Mouse (Mus musculus): Measurements from ENCODE around the gene Usp3. TPM values are rescaled to one million over a fixed set of nuclear protein-coding genes. Genes with fewer than 3 reads are reported as not detected.

The Usp3 gene
- polyA plus RNA-seq, 1 experiment from 2014 or later: 50.9 TPM

GRCm38 (mm10) chr9:66510351-66510841 lies 82.5 kb downstream of the Usp3 start:
- Histone ChIP-seq H3K9ac (ENCODE audit: low read depth, low read length) (no peak overlapping the region), H3K27ac (ENCODE audit: low read depth, low read length) (peak overlapping the region; percentile 96), H3K4me3 (ENCODE audit: low read length) (no peak overlapping the region), H3K27me3 (replicated peaks; ENCODE audit: control insufficient read depth, insufficient read depth, low read length) (no peaks in the 10 kb centered on the region), H3K4me2 (ENCODE audit: low read length) (peak overlapping the region; percentile 99), H3K4me1 (ENCODE audit: control insufficient read depth, insufficient read depth, low read depth, low read length) (peaks cover 23% of the 10 kb centered on the region), H3K9me3 (ENCODE audit: control insufficient read depth, low read length) (no peaks in the 10 kb centered on the region), H3K36me3 (ENCODE audit: control insufficient read depth, insufficient read depth, low read length) (peaks cover 25% of the 10 kb centered on the region)
- 54% methylated on average over 7 of the region's 7 CpGs for WGBS
- no peak for ATAC-seq

- Histone ChIP-seq H3K9me3 (ENCODE audit: control insufficient read depth, low read length) (no peaks in the 10 kb centered on the region), H3K9ac (ENCODE audit: low read depth, low read length) (no peak overlapping the region), H3K4me1 (ENCODE audit: control insufficient read depth, insufficient read depth, low read depth, low read length) (peaks cover 22% of the 10 kb centered on the region), H3K4me2 (ENCODE audit: low read length) (no peak overlapping the region), H3K4me3 (ENCODE audit: low read length) (no peak overlapping the region), H3K36me3 (ENCODE audit: control insufficient read depth, insufficient read depth, low read length) (peaks cover 35% of the 10 kb centered on the region), H3K27me3 (replicated peaks; ENCODE audit: control insufficient read depth, insufficient read depth, low read length) (no peaks in the 10 kb centered on the region), H3K27ac (ENCODE audit: low read depth, low read length) (no peak overlapping the region)
- 73% methylated on average over 4 of the region's 4 CpGs for WGBS
- ATAC-seq: no peak
Measured at GRCm38 (mm10) chr9:66508890-66509399, 84.0 kb downstream of the Usp3 start.

- H3K27me3 ChIP-seq (replicated peaks; ENCODE audit: control insufficient read depth, insufficient read depth, low read length): no peaks in the 10 kb centered on the region
- no peak overlapping the region for H3K27ac ChIP-seq (ENCODE audit: low read depth, low read length)
- peaks cover 17% of the 10 kb centered on the region for H3K4me1 ChIP-seq (ENCODE audit: control insufficient read depth, insufficient read depth, low read depth, low read length)
- WGBS: 87% methylated on average over 3 of the region's 3 CpGs
- peaks cover 34% of the 10 kb centered on the region for H3K36me3 ChIP-seq (ENCODE audit: control insufficient read depth, insufficient read depth, low read length)
- no peak overlapping the region for H3K9ac ChIP-seq (ENCODE audit: low read depth, low read length)
- no peak for ATAC-seq
- H3K4me3 ChIP-seq (ENCODE audit: low read length): no peak overlapping the region
- H3K4me2 ChIP-seq (ENCODE audit: low read length): no peak overlapping the region
- H3K9me3 ChIP-seq (ENCODE audit: control insufficient read depth, low read length): no peaks in the 10 kb centered on the region
Measured at GRCm38 (mm10) chr9:66507684-66508083, 85.3 kb downstream of the Usp3 start.

GRCm38 (mm10) chr9:66506424-66506823 lies 86.5 kb downstream of the Usp3 start:
- peaks cover 42% of the 10 kb centered on the region for H3K36me3 ChIP-seq (ENCODE audit: control insufficient read depth, insufficient read depth, low read length)

GRCm38 (mm10) chr9:66506011-66506410 lies 86.9 kb downstream of the Usp3 start:
- Histone ChIP-seq H3K4me3 (ENCODE audit: low read length) (no peak overlapping the region), H3K27me3 (replicated peaks; ENCODE audit: control insufficient read depth, insufficient read depth, low read length) (no peaks in the 10 kb centered on the region), H3K9me3 (ENCODE audit: control insufficient read depth, low read length) (no peaks in the 10 kb centered on the region), H3K4me1 (ENCODE audit: control insufficient read depth, insufficient read depth, low read depth, low read length) (peaks cover 15% of the 10 kb centered on the region), H3K36me3 (ENCODE audit: control insufficient read depth, insufficient read depth, low read length) (peaks cover 45% of the 10 kb centered on the region), H3K27ac (ENCODE audit: low read depth, low read length) (peak overlapping the region; percentile 59), H3K9ac (ENCODE audit: low read depth, low read length) (no peak overlapping the region), H3K4me2 (ENCODE audit: low read length) (no peak overlapping the region)
- WGBS: 17% methylated on average over 4 of the region's 4 CpGs
- ATAC-seq: peak; percentile 61

More at GRCm38 (mm10) chr9:66506424-66506823, 86.5 kb downstream of the Usp3 start:
- no peak for ATAC-seq
- Histone ChIP-seq H3K9me3 (ENCODE audit: control insufficient read depth, low read length) (no peaks in the 10 kb centered on the region), H3K4me3 (ENCODE audit: low read length) (no peak overlapping the region), H3K27me3 (replicated peaks; ENCODE audit: control insufficient read depth, insufficient read depth, low read length) (no peaks in the 10 kb centered on the region), H3K9ac (ENCODE audit: low read depth, low read length) (no peak overlapping the region), H3K4me1 (ENCODE audit: control insufficient read depth, insufficient read depth, low read depth, low read length) (peaks cover 16% of the 10 kb centered on the region), H3K4me2 (ENCODE audit: low read length) (no peak overlapping the region), H3K27ac (ENCODE audit: low read depth, low read length) (peak overlapping the region; percentile 59)

GRCm38 (mm10) chr9:66505141-66505917 lies 87.6 kb downstream of the Usp3 start:
- 0 out of 2 replicates have a peak overlapping the region, but pooled peaks have one; percentile 13 for H3K9ac ChIP-seq (ENCODE audit: low read depth, low read length)
- no peak overlapping the region for H3K4me2 ChIP-seq (ENCODE audit: low read length)
- H3K9me3 ChIP-seq (ENCODE audit: control insufficient read depth, low read length): no peaks in the 10 kb centered on the region
- H3K4me3 ChIP-seq (ENCODE audit: low read length): no peak overlapping the region
- no peaks in the 10 kb centered on the region for H3K27me3 ChIP-seq (replicated peaks; ENCODE audit: control insufficient read depth, insufficient read depth, low read length)
- H3K27ac ChIP-seq (ENCODE audit: low read depth, low read length): no peak overlapping the region; the same call in 1 of the 2 replicates
- peaks cover 8% of the 10 kb centered on the region for H3K4me1 ChIP-seq (ENCODE audit: control insufficient read depth, insufficient read depth, low read depth, low read length)
- 53% methylated on average over 9 of the region's 9 CpGs for WGBS
- ATAC-seq: no peak
- peaks cover 46% of the 10 kb centered on the region for H3K36me3 ChIP-seq (ENCODE audit: control insufficient read depth, insufficient read depth, low read length)

- Histone ChIP-seq H3K4me1 (ENCODE audit: control insufficient read depth, insufficient read depth, low read depth, low read length) (peaks cover 4% of the 10 kb centered on the region; the same call in 1 of the 2 replicates), H3K27me3 (replicated peaks; ENCODE audit: control insufficient read depth, insufficient read depth, low read length) (no peaks in the 10 kb centered on the region), H3K4me2 (ENCODE audit: low read length) (no peak overlapping the region), H3K27ac (ENCODE audit: low read depth, low read length) (no peak overlapping the region), H3K4me3 (ENCODE audit: low read length) (no peak overlapping the region), H3K9ac (ENCODE audit: low read depth, low read length) (no peak overlapping the region), H3K9me3 (ENCODE audit: control insufficient read depth, low read length) (no peaks in the 10 kb centered on the region), H3K36me3 (ENCODE audit: control insufficient read depth, insufficient read depth, low read length) (peaks cover 51% of the 10 kb centered on the region)
- WGBS: 85% methylated on average over 13 of the region's 13 CpGs
- ATAC-seq: no peak
Measured at GRCm38 (mm10) chr9:66504518-66504917, 88.4 kb downstream of the Usp3 start.

GRCm38 (mm10) chr9:66503879-66504411 lies 89.0 kb downstream of the Usp3 start:
- no peak for ATAC-seq
- Histone ChIP-seq H3K9me3 (ENCODE audit: control insufficient read depth, low read length) (no peaks in the 10 kb centered on the region), H3K9ac (ENCODE audit: low read depth, low read length) (no peak overlapping the region), H3K4me1 (ENCODE audit: control insufficient read depth, insufficient read depth, low read depth, low read length) (peaks cover 4% of the 10 kb centered on the region; the same call in 1 of the 2 replicates), H3K27ac (ENCODE audit: low read depth, low read length) (no peak overlapping the region), H3K4me3 (ENCODE audit: low read length) (no peak overlapping the region), H3K27me3 (replicated peaks; ENCODE audit: control insufficient read depth, insufficient read depth, low read length) (no peaks in the 10 kb centered on the region), H3K36me3 (ENCODE audit: control insufficient read depth, insufficient read depth, low read length) (peaks cover 47% of the 10 kb centered on the region), H3K4me2 (ENCODE audit: low read length) (no peak overlapping the region)
- WGBS: 89% methylated on average over 4 of the region's 4 CpGs

- H3K4me2 ChIP-seq (ENCODE audit: low read length): no peak overlapping the region
- no peak for ATAC-seq
- WGBS: 90% methylated on average over 2 of the region's 2 CpGs
Measured at GRCm38 (mm10) chr9:66501248-66501647, 91.7 kb downstream of the Usp3 start.

More at GRCm38 (mm10) chr9:66501248-66501647, 91.7 kb downstream of the Usp3 start:
- H3K9ac ChIP-seq (ENCODE audit: low read depth, low read length): no peak overlapping the region
- H3K4me3 ChIP-seq (ENCODE audit: low read length): no peak overlapping the region
- H3K27ac ChIP-seq (ENCODE audit: low read depth, low read length): no peak overlapping the region
- H3K9me3 ChIP-seq (ENCODE audit: control insufficient read depth, low read length): no peaks in the 10 kb centered on the region
- peaks cover 2% of the 10 kb centered on the region; the same call in 1 of the 2 replicates for H3K4me1 ChIP-seq (ENCODE audit: control insufficient read depth, insufficient read depth, low read depth, low read length)
- H3K36me3 ChIP-seq (ENCODE audit: control insufficient read depth, insufficient read depth, low read length): peaks cover 37% of the 10 kb centered on the region
- no peaks in the 10 kb centered on the region for H3K27me3 ChIP-seq (replicated peaks; ENCODE audit: control insufficient read depth, insufficient read depth, low read length)

Measured in hindbrain, embryonic 16.5 days (tissue).